Mouse (Mus musculus) testis, adult 2 months (tissue): ENCODE measurements around the gene Ikbke. TPM values are rescaled to one million over a fixed set of nuclear protein-coding genes. Genes with fewer than 3 reads are reported as not detected.
"Not testable (repeated sequence)": the region's sequence is repeated elsewhere in the genome, so short reads cannot be mapped to it uniquely, and the experiment has no call there.

Experiments
- H3K27ac ChIP-seq: fragments of 200-500 bp; 2 replicates; pipeline ENCODE4 v1.5.1; 2012; ENCODE audit warnings: low read depth, low read length; ENCODE audit not compliant: control insufficient read depth, insufficient read depth
- H3K27me3 ChIP-seq: fragments of 200-500 bp; 2 replicates; pipeline ENCODE4 v1.6.1; 2012; ENCODE audit warnings: mild to moderate bottlenecking, low read length, moderate library complexity; ENCODE audit not compliant: control insufficient read depth, insufficient read depth
- H3K36me3 ChIP-seq: fragments of 200-500 bp; 2 replicates; pipeline ENCODE4 v1.6.1; 2012; ENCODE audit warnings: mild to moderate bottlenecking, low read length; ENCODE audit not compliant: control insufficient read depth, insufficient read depth
- H3K4me1 ChIP-seq: fragments of 200-500 bp; 2 replicates; pipeline ENCODE4 v1.6.1; 2012; ENCODE audit warnings: low read length; ENCODE audit not compliant: control insufficient read depth, insufficient read depth
- H3K4me3 ChIP-seq: fragments of 200-500 bp; 2 replicates; pipeline ENCODE4 v1.5.1; 2012; ENCODE audit warnings: low read depth, mild to moderate bottlenecking, low read length, moderate library complexity, mixed read lengths; ENCODE audit not compliant: control insufficient read depth
- CTCF ChIP-seq: fragments of 200-500 bp; IDR thresholded peaks from 2 replicates; pipeline ENCODE4 v1.5.1; 2012; ENCODE audit warnings: low read depth, mild to moderate bottlenecking, inconsistent platforms, low read length, moderate library complexity; ENCODE audit not compliant: control insufficient read depth, insufficient read depth, insufficient replicate concordance
- POLR2A ChIP-seq: fragments of 200-500 bp; IDR thresholded peaks from 2 replicates; pipeline ENCODE4 v1.6.1; 2012; ENCODE audit warnings: low read depth, mild to moderate bottlenecking, inconsistent platforms, low read length, moderate library complexity; ENCODE audit not compliant: control insufficient read depth
- polyA plus RNA-seq: library from polyadenylated mRNA; depleted of rRNA; stranded (reverse); fragments of >200 nt; gene quantifications from 2 replicates; pipeline ENCODE4 v1.2.3, GENCODE M21; 2012; rRNA removed

The Ikbke gene
- polyA plus RNA-seq: 1.4 and 1.9 TPM in 2 replicates

DNA sequence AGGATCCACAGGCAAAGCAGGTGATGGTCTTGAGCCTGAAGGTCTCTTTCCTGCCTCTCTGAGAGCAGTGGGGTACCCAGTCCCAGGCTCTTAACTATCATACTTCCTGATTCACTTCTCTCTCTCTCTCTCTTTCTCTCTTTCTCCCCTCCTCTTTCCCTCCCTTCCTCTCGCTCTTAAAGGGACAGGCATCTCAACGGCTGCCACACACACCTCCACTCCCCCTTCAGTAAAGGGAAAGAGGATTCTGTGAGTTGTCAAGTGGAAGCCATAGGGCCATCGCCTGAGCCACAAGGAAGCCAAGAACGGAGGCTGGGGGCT lies at the start of gene Ikbke:
Ikbke (minus strand) TSS at position 151 of the 321 bp plus-strand sequence.
- TF ChIP-seq CTCF: no peak
- no peak for TF ChIP-seq POLR2A
- peaks cover 5% of the 10 kb centered on the region for H3K4me1 ChIP-seq
- no peak within 1 kb of the TSS for H3K27ac ChIP-seq
- no peaks in the 10 kb centered on the region for H3K36me3 ChIP-seq
- H3K27me3 ChIP-seq: no peaks in the 10 kb centered on the region
- H3K4me3 ChIP-seq: peak within 1 kb of the TSS; percentile 31; the same call in 1 of the 2 replicates

DNA sequence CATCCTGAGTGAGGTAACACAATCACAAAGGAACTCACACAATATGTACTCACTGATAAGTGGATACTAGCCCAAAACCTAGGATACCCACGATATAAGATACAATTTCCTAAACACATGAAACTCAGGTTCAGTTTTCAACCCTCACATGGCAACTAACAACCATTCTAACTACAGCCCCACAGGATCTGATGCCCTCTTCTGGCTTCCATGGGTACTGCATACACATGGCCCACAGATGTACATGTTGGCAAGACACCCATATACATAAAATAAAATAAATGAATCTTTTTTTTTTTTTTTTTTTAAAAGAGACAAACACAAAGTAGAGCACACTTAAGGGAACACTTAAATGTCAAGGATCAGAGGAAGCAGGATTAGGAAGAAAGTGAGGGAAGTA lies 49.7 kb upstream of the Ikbke start:
- H3K27me3 ChIP-seq, H3K4me1 ChIP-seq, H3K27ac ChIP-seq, H3K4me3 ChIP-seq, H3K36me3 ChIP-seq: not testable (repeated sequence)

DNA sequence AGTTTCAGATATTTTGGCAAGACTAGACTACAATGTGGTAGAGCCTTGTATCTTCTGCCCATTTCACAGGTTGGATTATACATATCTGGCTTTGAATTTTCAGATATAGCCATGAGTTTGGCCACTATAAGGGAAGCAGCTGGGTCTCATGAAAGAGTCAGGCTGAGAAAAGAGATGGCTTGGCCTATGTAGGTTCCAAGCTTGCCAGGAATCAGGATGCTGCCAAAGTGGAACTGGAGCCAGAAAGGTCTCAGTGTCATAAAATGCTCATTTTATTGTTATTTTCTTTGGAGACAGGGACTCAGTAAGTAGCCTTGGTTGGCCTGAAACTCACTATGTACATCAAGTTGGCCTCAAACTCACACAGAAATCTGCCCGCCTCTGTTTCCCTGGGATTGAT lies 47.8 kb upstream of the Ikbke start:
- no peak overlapping the region for H3K4me3 ChIP-seq
- no peaks in the 10 kb centered on the region for H3K4me1 ChIP-seq
- TF ChIP-seq POLR2A: no peak
- TF ChIP-seq CTCF: no peak
- H3K27me3 ChIP-seq: no peaks in the 10 kb centered on the region
- H3K36me3 ChIP-seq: no peaks in the 10 kb centered on the region
- no peak overlapping the region for H3K27ac ChIP-seq

DNA sequence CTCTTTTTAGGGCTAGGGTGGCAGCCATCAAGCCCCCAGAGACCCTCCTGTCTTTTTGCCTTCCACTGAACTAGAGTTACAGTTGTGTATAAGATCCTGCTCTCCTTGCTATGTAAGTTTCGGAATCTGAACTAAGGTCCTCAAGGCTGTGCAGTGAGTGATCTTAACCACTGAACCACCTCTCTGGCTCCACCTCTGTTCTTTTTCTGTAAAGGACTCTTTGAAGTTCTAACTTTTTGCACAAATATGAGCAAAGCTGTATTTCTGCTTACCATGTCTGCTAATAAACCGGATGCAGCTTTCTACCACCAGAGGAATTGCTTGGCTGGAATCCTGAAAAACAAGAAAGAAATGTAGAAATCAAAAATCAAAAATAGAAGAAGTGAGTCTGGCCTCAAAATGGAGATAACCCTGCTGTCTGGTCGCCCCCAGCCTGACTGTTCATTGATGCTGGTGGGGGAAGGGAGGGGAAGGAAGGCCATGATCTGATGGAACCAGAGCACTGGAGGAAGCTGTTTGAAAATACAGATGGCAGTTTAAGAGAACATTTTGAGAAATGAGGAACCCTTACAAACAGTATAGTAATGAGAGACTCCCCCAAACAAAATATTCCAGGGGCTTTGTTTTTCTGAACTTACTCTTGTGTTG lies 45.5 kb upstream of the Ikbke start:
- H3K4me1 ChIP-seq: no peaks in the 10 kb centered on the region
- H3K27me3 ChIP-seq: no peaks in the 10 kb centered on the region
- TF ChIP-seq CTCF (no peak), POLR2A (no peak)
- H3K27ac ChIP-seq: no peak overlapping the region
- H3K36me3 ChIP-seq: no peaks in the 10 kb centered on the region
- H3K4me3 ChIP-seq: no peak overlapping the region

DNA sequence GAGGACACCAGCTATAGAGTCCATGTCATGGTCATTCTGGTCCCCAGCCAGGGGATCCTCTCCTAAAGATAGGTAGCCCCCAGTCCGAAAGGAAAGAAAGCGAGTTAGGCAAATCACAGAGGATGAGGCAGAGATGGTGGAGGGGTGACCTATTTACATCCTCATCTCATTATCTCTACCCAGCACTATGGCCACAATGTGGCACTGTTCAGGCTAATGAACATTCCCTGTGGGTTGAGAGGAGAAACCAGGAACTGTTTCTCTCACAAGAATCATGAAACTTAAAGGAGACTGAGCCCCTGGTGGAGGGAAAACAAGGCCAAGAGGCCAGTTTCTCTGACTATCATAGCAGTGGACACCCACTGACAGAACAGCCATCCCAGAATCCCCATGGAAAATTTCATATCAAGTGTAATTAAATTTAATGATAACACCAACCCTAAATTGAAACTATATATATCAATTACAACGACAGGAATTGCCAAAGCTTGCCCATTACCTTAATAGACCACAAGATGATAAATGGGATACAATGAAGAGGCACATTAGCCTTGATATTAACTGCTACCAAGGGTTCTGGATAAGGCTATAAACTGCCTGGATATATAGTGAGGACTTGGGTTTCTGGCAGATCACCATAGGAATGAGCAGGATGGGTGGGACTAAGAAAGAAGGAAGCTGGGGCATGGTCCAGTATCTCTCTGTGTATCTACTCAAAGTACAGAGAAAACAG lies 40.4 kb upstream of the Ikbke start:
- no peak overlapping the region for H3K4me3 ChIP-seq
- no peak overlapping the region for H3K27ac ChIP-seq
- TF ChIP-seq CTCF (no peak), POLR2A (no peak)
- peaks cover 4% of the 10 kb centered on the region for H3K36me3 ChIP-seq
- H3K4me1 ChIP-seq: no peaks in the 10 kb centered on the region
- H3K27me3 ChIP-seq: no peaks in the 10 kb centered on the region

DNA sequence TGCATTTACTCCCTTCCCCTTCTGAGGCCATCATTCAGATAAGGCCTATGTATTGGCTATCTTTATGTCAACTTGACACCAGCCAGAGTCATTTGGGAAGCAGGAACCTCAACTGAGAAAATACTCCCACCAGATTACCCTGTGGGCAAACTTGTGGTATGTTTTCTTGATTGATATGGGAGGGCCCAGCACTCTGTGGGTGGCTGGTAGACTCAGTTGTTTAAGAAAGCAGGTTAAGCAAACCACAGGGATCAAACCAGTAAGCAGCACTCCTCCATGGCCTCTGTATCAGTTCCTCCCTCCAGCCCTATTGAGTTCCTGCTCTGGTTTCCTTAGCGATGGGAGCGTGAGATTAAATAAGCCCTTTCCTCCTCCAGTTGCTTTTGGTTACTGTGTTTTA lies 39.0 kb upstream of the Ikbke start:
- no peak overlapping the region for H3K4me3 ChIP-seq
- H3K36me3 ChIP-seq: peaks cover 4% of the 10 kb centered on the region
- H3K27me3 ChIP-seq: no peaks in the 10 kb centered on the region
- TF ChIP-seq CTCF (no peak), POLR2A (no peak)
- no peaks in the 10 kb centered on the region for H3K4me1 ChIP-seq
- H3K27ac ChIP-seq: no peak overlapping the region

DNA sequence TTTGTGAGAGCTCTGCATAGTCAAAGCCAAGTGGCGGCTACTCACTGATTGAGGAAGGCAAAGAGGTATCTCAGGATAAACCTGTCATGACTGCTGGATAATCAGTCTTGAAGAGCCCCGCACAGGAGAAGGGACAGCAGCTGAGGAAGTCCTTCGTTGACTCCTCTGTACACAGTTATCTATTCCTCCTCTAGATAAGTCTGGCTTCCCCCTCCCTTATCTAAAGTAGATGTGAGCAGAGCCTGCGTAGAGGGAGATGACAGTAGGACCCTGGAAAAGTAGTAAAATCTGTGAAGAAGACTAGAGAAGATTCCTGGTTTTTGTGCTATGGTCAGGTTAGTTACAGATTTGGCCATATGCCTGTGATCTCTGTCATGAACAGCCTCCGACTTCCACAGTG lies 38.2 kb upstream of the Ikbke start:
- H3K4me1 ChIP-seq: no peaks in the 10 kb centered on the region
- no peaks in the 10 kb centered on the region for H3K27me3 ChIP-seq
- no peak for TF ChIP-seq POLR2A
- H3K27ac ChIP-seq: no peak overlapping the region
- H3K4me3 ChIP-seq: no peak overlapping the region
- H3K36me3 ChIP-seq: peaks cover 4% of the 10 kb centered on the region
